Mouse (Mus musculus): ENCODE measurements at regions not wholly inside any gene's neighbourhood (a gene's known extent, or its start where the extent isn't known, plus 50 kb on each side); places are given as distances from the start of the nearest gene placed in this dataset.
A peak's percentile ranks its signal among the peaks of the same experiment; 100 is the strongest.

- no peak for DNase-seq (ENCODE audit: extremely low read depth, insufficient read length, low spot score)
Observed at GRCm38 (mm10) chr16:9230178-9230577, 400.3 kb downstream of the 1810013L24Rik start.

- DNase-seq (ENCODE audit: extremely low read depth, insufficient read length, low spot score), result peak; percentile 41
Observed at GRCm38 (mm10) chr16:9242099-9242498, 412.2 kb downstream of the 1810013L24Rik start.

GRCm38 (mm10) chr16:9247198-9247597 is 417.3 kb downstream of the 1810013L24Rik start:
- no peak for DNase-seq (ENCODE audit: extremely low read depth, insufficient read length, low spot score)

- DNase-seq (ENCODE audit: extremely low read depth, insufficient read length, low spot score), result no peak
Observed at GRCm38 (mm10) chr16:9253054-9253453, 423.2 kb downstream of the 1810013L24Rik start.

- DNase-seq (ENCODE audit: extremely low read depth, insufficient read length, low spot score), result no peak
Observed at GRCm38 (mm10) chr16:9255351-9255750, 425.5 kb downstream of the 1810013L24Rik start.

GRCm38 (mm10) chr16:9260966-9261365 is 431.1 kb downstream of the 1810013L24Rik start:
- DNase-seq (ENCODE audit: extremely low read depth, insufficient read length, low spot score), result no peak

- no peak for DNase-seq (ENCODE audit: extremely low read depth, insufficient read length, low spot score)
Observed at GRCm38 (mm10) chr16:9264554-9265145, 434.8 kb downstream of the 1810013L24Rik start.

- DNase-seq (ENCODE audit: extremely low read depth, insufficient read length, low spot score), result no peak
Observed at GRCm38 (mm10) chr16:9267204-9267603, 437.3 kb downstream of the 1810013L24Rik start.

- DNase-seq (ENCODE audit: extremely low read depth, insufficient read length, low spot score), result no peak
Observed at GRCm38 (mm10) chr16:9270099-9270498, 440.2 kb downstream of the 1810013L24Rik start.

GRCm38 (mm10) chr16:9270671-9271070 is 440.8 kb downstream of the 1810013L24Rik start:
- DNase-seq (ENCODE audit: extremely low read depth, insufficient read length, low spot score), result no peak

- DNase-seq (ENCODE audit: extremely low read depth, insufficient read length, low spot score), result no peak
Observed at GRCm38 (mm10) chr16:9273751-9274300, 443.9 kb downstream of the 1810013L24Rik start.

- DNase-seq (ENCODE audit: extremely low read depth, insufficient read length, low spot score), result no peak
Observed at GRCm38 (mm10) chr16:9274583-9275100, 444.7 kb downstream of the 1810013L24Rik start.

GRCm38 (mm10) chr16:9275426-9275825 is 445.5 kb downstream of the 1810013L24Rik start:
- DNase-seq (ENCODE audit: extremely low read depth, insufficient read length, low spot score), result no peak

GRCm38 (mm10) chr16:9277064-9277463 is 447.2 kb downstream of the 1810013L24Rik start:
- DNase-seq (ENCODE audit: extremely low read depth, insufficient read length, low spot score), result no peak

- DNase-seq (ENCODE audit: extremely low read depth, insufficient read length, low spot score), result no peak
Observed at GRCm38 (mm10) chr16:9279726-9280125, 449.8 kb downstream of the 1810013L24Rik start.

- no peak for DNase-seq (ENCODE audit: extremely low read depth, insufficient read length, low spot score)
Observed at GRCm38 (mm10) chr16:9280431-9280830, 450.5 kb downstream of the 1810013L24Rik start.

GRCm38 (mm10) chr16:9280931-9281330 is 451.0 kb downstream of the 1810013L24Rik start:
- DNase-seq (ENCODE audit: extremely low read depth, insufficient read length, low spot score), result no peak

- no peak for DNase-seq (ENCODE audit: extremely low read depth, insufficient read length, low spot score)
Observed at GRCm38 (mm10) chr16:9284423-9284822, 454.5 kb downstream of the 1810013L24Rik start.

- DNase-seq (ENCODE audit: extremely low read depth, insufficient read length, low spot score), result no peak
Observed at GRCm38 (mm10) chr16:9285921-9286320, 456.0 kb downstream of the 1810013L24Rik start.

- no peak for DNase-seq (ENCODE audit: extremely low read depth, insufficient read length, low spot score)
Observed at GRCm38 (mm10) chr16:9287557-9287956, 457.7 kb downstream of the 1810013L24Rik start.

- no peak for DNase-seq (ENCODE audit: extremely low read depth, insufficient read length, low spot score)
Observed at GRCm38 (mm10) chr16:9291356-9292020, 461.6 kb downstream of the 1810013L24Rik start.

- no peak for DNase-seq (ENCODE audit: extremely low read depth, insufficient read length, low spot score)
Observed at GRCm38 (mm10) chr16:9303134-9303533, 473.2 kb downstream of the 1810013L24Rik start.
